Comparison of ENCODE assay signal across 18 mouse cellular contexts in genomic region chr4:139646916-139647315, GRCm38 (mm10). TPM values are rescaled to one million over a fixed set of nuclear protein-coding genes. Genes with fewer than 3 reads are reported as not detected.
DNase-seq lines count a peak whose midpoint lies in the region; ATAC-seq and TF ChIP-seq lines count a peak whose summit lies in the region.
"Had no signal": no experiment of that assay in that cellular context is flagged by ENCODE, and none has a peak within 500 bp of the region (broad histone marks: within the 10 kb centered on the region; RNA-seq: fewer than 3 reads in every experiment).

No protein-coding gene starts in this region.

- no peaks in the 10 kb centered on the region for H3K27me3 ChIP-seq in heart, adult 2 months (ENCODE audit: control insufficient read depth, insufficient read depth, low read length)
- peaks cover 33% of the 10 kb centered on the region for H3K27me3 ChIP-seq in heart, embryonic 10.5 days (ENCODE audit: insufficient read depth, poor library complexity, severe bottlenecking)

- H3K36me3 ChIP-seq in heart, adult 2 months (ENCODE audit: control insufficient read depth, insufficient read depth, low read length): no peaks in the 10 kb centered on the region
- H3K36me3 ChIP-seq in heart, embryonic 10.5 days: peaks cover 12% of the 10 kb centered on the region; the same call in 1 of the 2 replicates

- no peak for ATAC-seq in erythroblast, adult 5-6 weeks (replicated peaks; ENCODE audit: low FRiP score, poor library complexity, severe bottlenecking)

- no peak for DNase-seq in heart, adult 2 months
- DNase-seq in heart, embryonic 10.5 days (ENCODE audit: low spot score): no peak
- no peak for DNase-seq in lung, adult 2 months
- DNase-seq in lung, adult 18-20 months: no peak
- DNase-seq in ES-CJ7 (ENCODE audit: low read depth, low spot score): peak; percentile 79
- peak; percentile 41 for DNase-seq in induced T-regulatory cell, adult 2 months (ENCODE audit: low read depth)
- no peak for DNase-seq in layer of hippocampus, postnatal 36 days
- DNase-seq: cerebellum, postnatal 10 days; kidney, postnatal 14 days; liver, embryonic 13.5 days; thymus, postnatal 14 days had no signal

- no peaks in the 10 kb centered on the region for H3K79me2 ChIP-seq in heart, adult 2 months (replicated peaks; ENCODE audit: control insufficient read depth, insufficient read depth, low read length)

- no peak overlapping the region for H3K27ac ChIP-seq in heart, adult 2 months
- H3K27ac ChIP-seq in heart, embryonic 10.5 days: no peak overlapping the region
- H3K27ac ChIP-seq: heart, embryonic 15.5 days; hindbrain, embryonic 15.5 days; liver, embryonic 13.5 days had no signal

- no peak for TF ChIP-seq POLR2A in heart, adult 2 months (IDR thresholded peaks at IDR 0.05; ENCODE audit: insufficient read depth, low read depth, low read length)
- no peak for TF ChIP-seq POLR2A in lung, adult 2 months (IDR thresholded peaks at IDR 0.05; ENCODE audit: borderline replicate concordance, extremely low read depth, low read depth, low read length)

- H3K4me1 ChIP-seq in heart, adult 2 months (ENCODE audit: control insufficient read depth, insufficient read depth, low read length): no peaks in the 10 kb centered on the region
- peaks cover 16% of the 10 kb centered on the region for H3K4me1 ChIP-seq in heart, embryonic 10.5 days
- no peaks in the 10 kb centered on the region; the same call in 1 of the 2 replicates for H3K4me1 ChIP-seq in lung, adult 2 months (ENCODE audit: control insufficient read depth, insufficient read depth, low read length)

- intact Hi-C loops in heart, adult 2 months (cut with DNase I): no loop called here

- WGBS in heart, adult 2 months: 86% methylated on average over 7 of the region's 7 CpGs
- WGBS in heart, embryonic 10.5 days: 75% methylated on average over 7 of the region's 7 CpGs
- WGBS in lung, adult 2 months: 88% methylated on average over 7 of the region's 7 CpGs

- no peak overlapping the region for H3K9ac ChIP-seq in heart, adult 2 months (ENCODE audit: low read depth, low read length)
- H3K9ac ChIP-seq: heart, embryonic 15.5 days; hindbrain, embryonic 15.5 days; liver, embryonic 13.5 days had no signal

- H3K4me3 ChIP-seq in heart, adult 2 months: no peak overlapping the region
- H3K4me3 ChIP-seq in heart, embryonic 10.5 days: no peak overlapping the region
- no peak overlapping the region for H3K4me3 ChIP-seq in lung, adult 2 months (replicated peaks; ENCODE audit: extremely low read depth, low read depth, low read length)
- H3K4me3 ChIP-seq: heart, embryonic 15.5 days; hindbrain, embryonic 15.5 days; liver, embryonic 13.5 days; myocyte had no signal

- TF ChIP-seq EP300 in heart, adult 2 months (IDR thresholded peaks at IDR 0.05; ENCODE audit: insufficient read depth, low read depth, low read length): no peak

- H3K9me3 ChIP-seq in heart, embryonic 10.5 days: no peaks in the 10 kb centered on the region
- H3K9me3 ChIP-seq: heart, embryonic 15.5 days; hindbrain, embryonic 15.5 days; liver, embryonic 13.5 days had no signal

- peak; percentile 38 for TF ChIP-seq CTCF in heart, adult 2 months (IDR thresholded peaks at IDR 0.05)
- TF ChIP-seq CTCF in lung, adult 2 months (IDR thresholded peaks at IDR 0.05; ENCODE audit: insufficient read depth, low read length): 0 out of 2 replicates have a peak, but pooled peaks have one; percentile 4

RNA-seq across cellular contexts. Expression of gene Tas1r2, which starts 6.4 kb away (rescaled TPM):
- not detected for total RNA-seq in heart, adult 2 months (2021)
- not detected in 2 replicates for polyA plus RNA-seq in heart, adult 2 months (2012; rRNA removed)
- not detected in 2 replicates for polyA plus RNA-seq in heart, embryonic 10.5 days (2016; fragmentation: Nextera tagmentation; extraction: Ambion mirVana)
- 0.05 and 0.09 TPM in 2 replicates for polyA plus RNA-seq in lung, adult 2 months (2012; rRNA removed)
- total RNA-seq in layer of hippocampus, postnatal 36 days (2021): not detected
- not detected in 2 replicates for total RNA-seq in erythroblast, adult 5-6 weeks (2015; ENCODE audit: low replicate concordance)
- total RNA-seq in erythroblast, adult 5-6 weeks (2017; ENCODE audit: low replicate concordance): not detected in 2 replicates
- total RNA-seq: gastrocnemius, postnatal 4 days; left cerebral cortex, adult 8-10 months; megakaryocyte-erythroid progenitor cell, adult 5-6 weeks had no signal
- polyA plus RNA-seq: heart, embryonic 15.5 days; hindbrain, embryonic 15.5 days; liver, embryonic 13.5 days had no signal

RNA-seq across cellular contexts. Expression of gene Aldh4a1, which starts 24.2 kb away (rescaled TPM):
- 10 to 100 TPM; 79.7 to 96.7 TPM for total RNA-seq in heart, adult 2 months (2021)
- 120 and 149 TPM in 2 replicates for polyA plus RNA-seq in heart, adult 2 months (2012; rRNA removed)
- 28.0 and 28.3 TPM in 2 replicates for polyA plus RNA-seq in heart, embryonic 10.5 days (2016; fragmentation: Nextera tagmentation; extraction: Ambion mirVana)
- 42.9 and 44.5 TPM in 2 replicates for polyA plus RNA-seq in lung, adult 2 months (2012; rRNA removed)
- total RNA-seq in layer of hippocampus, postnatal 36 days (2021): 10 to 100 TPM; 19.0 to 20.1 TPM
- 1.3 TPM in 2 replicates for total RNA-seq in erythroblast, adult 5-6 weeks (2015; ENCODE audit: low replicate concordance)
- 2.0 and 3.8 TPM in 2 replicates for total RNA-seq in erythroblast, adult 5-6 weeks (2017; ENCODE audit: low replicate concordance)

RNA-seq across cellular contexts. Expression of gene Gm21969, which starts 43.9 kb away (rescaled TPM):
- not detected for total RNA-seq in heart, adult 2 months (2021)
- 0.06 TPM in 1 of 2 replicates, not detected in the other for polyA plus RNA-seq in heart, adult 2 months (2012; rRNA removed)
- polyA plus RNA-seq in heart, embryonic 10.5 days (2016; fragmentation: Nextera tagmentation; extraction: Ambion mirVana): not detected in 2 replicates
- polyA plus RNA-seq in lung, adult 2 months (2012; rRNA removed): 0.02 TPM in 1 of 2 replicates, not detected in the other
- not detected for total RNA-seq in layer of hippocampus, postnatal 36 days (2021)
- total RNA-seq in erythroblast, adult 5-6 weeks (2015; ENCODE audit: low replicate concordance): not detected in 2 replicates
- 0.60 TPM in 1 of 2 replicates, not detected in the other for total RNA-seq in erythroblast, adult 5-6 weeks (2017; ENCODE audit: low replicate concordance)
- total RNA-seq: gastrocnemius, postnatal 4 days; left cerebral cortex, adult 8-10 months; megakaryocyte-erythroid progenitor cell, adult 5-6 weeks had no signal
- polyA plus RNA-seq: heart, embryonic 15.5 days; hindbrain, embryonic 15.5 days; liver, embryonic 13.5 days had no signal

Comparison
In these comparisons a context has a peak if more than half of its experiments do, and no peak if none do; other contexts are left out.
1. DNase-seq: peak in ES-CJ7 (single experiment) and induced T-regulatory cell, adult 2 months (single experiment); none in heart, adult 2 months (0 of 2), heart, embryonic 10.5 days (single experiment), lung, adult 2 months (single experiment), lung, adult 18-20 months (0 of 2) and layer of hippocampus, postnatal 36 days (0 of 2).
2. RNA of gene Aldh4a1, which starts 24.2 kb away (total RNA-seq): 79.7 to 96.7 TPM in heart, adult 2 months and 19.0 to 20.1 TPM in layer of hippocampus, postnatal 36 days; 1.3 to 3.8 TPM in erythroblast, adult 5-6 weeks; every median in the first group is over 4 times any median in the second.